Mouse (Mus musculus): ENCODE measurements around the gene Clec11a. TPM values are rescaled to one million over a fixed set of nuclear protein-coding genes. Genes with fewer than 3 reads are reported as not detected.

The Clec11a gene
- total RNA-seq (2023), result under 1 TPM; 0.61 to 0.93 TPM

DNA sequence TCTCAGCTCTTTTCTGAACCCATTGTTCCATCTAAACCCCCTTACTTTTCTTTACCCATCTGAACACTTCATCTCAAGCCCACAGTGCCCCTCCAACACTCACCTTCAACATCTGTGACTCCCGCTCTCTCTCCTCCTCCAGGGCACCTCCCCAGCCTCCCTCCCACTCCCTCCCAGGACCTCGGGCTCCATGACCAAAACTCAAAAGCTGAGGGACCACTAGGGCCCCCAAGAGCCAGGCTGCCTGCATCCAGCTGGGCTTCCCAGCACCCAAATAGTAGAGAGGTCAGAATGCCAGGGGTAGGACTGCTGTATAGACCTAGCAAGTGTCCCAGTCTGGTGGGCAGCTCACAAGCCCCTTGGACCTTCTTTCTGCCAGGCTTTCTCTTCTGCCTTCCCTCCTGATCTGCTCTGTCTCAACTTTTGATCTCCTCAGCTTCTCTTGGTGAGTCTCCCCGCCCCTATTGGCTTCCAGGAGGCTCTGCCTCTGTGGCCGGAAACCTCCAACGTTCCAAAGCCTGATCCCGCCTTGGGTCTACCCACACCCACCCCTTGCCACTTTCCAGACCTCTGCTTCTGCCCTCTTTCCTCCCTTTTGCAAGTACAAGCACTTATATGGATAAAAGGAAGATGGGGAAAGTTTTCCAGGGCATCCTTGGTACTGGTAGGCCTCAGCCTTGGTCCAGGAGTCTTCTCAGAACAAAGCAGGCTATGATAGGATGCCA lies at the start of gene Clec11a:
TSS of gene Clec11a (minus strand) at position 387 of the 725 bp plus-strand sequence.

DNA sequence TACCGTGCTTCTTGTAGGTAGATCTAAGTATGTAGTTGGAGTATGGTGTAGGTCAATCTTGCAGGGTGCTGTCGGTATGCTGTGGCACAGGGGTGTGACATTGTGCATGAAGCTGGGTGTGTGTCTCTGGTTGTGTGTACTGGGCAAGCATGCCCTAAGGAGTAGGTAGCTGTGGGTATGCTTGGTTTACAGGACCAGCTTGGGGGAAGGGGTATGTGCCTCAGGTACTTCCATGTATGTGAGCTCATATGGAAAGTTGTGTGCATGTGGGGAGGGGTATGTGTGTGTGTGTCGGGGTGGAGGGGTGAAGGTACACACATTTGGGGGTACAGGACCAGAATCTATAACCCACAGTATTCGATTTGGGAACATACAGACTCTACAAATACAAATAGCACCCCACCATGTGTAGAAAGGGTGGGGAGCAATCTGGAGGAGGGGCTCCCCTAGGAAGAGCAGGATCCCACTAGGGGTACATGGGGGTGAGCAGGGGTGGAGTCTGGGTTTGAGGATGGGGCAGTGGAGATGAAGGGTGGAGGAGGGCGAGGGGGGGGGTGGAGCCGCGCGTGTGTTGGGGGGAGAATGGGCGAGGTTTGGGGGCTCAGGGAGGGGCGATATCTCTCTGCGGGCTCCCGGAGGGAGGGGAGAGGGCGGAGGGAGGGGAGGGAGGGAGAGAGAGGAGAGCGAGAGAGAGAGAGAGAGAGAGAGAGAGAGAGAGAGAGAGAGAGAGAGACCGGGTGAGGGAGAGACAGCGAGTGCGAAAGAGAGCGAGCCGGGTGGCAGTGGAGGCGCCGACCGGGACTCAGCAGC lies 3.0 kb upstream of the Clec11a start, which contains the start of gene Shank1:
TSS of gene Shank1 (plus strand) at position 779 of the 810 bp plus-strand sequence.

DNA sequence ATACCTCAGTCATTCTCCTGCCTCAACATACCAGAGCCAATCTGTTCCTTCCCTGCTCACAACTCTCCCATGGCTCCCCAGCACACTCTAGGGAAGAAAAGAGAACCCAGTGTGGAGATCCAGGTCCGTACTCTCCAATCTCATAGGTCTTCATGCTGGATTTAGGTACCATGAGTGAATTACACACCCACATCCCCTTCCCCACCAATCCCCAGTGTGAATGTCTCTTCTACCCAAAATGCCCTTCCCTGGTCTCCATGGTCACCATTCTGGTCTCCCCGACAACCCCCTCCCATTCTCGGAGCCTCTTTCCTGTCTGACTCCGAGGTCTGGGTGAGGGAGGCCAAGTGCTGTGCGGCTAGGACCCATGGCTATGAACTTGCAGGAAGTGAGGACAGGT lies 45.6 kb downstream of the Clec11a start, which contains the start of gene Gm15517:
TSS of gene Gm15517 (plus strand) at position 301 of the 400 bp plus-strand sequence.

DNA sequence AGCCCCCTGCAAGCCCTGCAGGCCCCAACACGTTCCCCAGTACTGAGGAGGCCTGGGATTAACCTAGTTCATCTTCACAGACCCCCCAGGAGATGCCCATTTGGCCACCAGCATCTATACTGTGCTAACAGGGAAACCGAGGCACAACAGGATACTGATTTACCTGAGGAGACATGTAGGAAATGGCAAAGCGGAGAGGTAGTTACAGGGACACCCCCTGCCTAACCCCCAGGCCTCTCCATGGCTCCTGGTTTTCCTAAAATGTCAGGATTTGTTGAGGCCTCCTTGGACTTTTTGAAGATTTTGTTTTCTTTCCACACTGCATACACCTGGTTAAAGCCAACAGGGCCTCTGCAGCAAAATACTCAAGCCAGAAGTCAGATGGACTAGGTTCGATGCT lies 49.4 kb downstream of the Clec11a start, which contains the start of gene Acp4:
TSS of gene Acp4 (minus strand) at position 101 of the 400 bp plus-strand sequence.

Other genes with a start within 250 kb of the Clec11a start
- gene Klk1b21, start 204.6 kb downstream of the Clec11a start, total RNA-seq (2023), result not detected
- gene Klk1b22, start 194.2 kb downstream of the Clec11a start, total RNA-seq (2023), result not detected
- gene Klk1b16, start 170.1 kb downstream of the Clec11a start, total RNA-seq (2023), result not detected
- gene Klk1b24, start 118.7 kb downstream of the Clec11a start, total RNA-seq (2023), result not detected
- not detected for gene Klk1b3, start 108.7 kb downstream of the Clec11a start, total RNA-seq (2023)
- gene Klk1b4, start 99.5 kb downstream of the Clec11a start, total RNA-seq (2023), result not detected
- gene Klk1b5, start 91.0 kb downstream of the Clec11a start, total RNA-seq (2023), result not detected
- gene Klk1, start 81.5 kb downstream of the Clec11a start, total RNA-seq (2023), result not detected
- gene Gm36864, start 70.7 kb downstream of the Clec11a start, total RNA-seq (2023), result not detected
- gene 1700028J19Rik, start 60.2 kb downstream of the Clec11a start, total RNA-seq (2023), result under 1 TPM; 0.66 to 0.90 TPM
- gene 2410002F23Rik, start 60.2 kb downstream of the Clec11a start, total RNA-seq (2023), result 10 to 100 TPM; 24.0 to 31.4 TPM
- gene Acp4, start 49.5 kb downstream of the Clec11a start, total RNA-seq (2023), result not detected
- gene Gm15517, start 45.5 kb downstream of the Clec11a start, total RNA-seq (2023), result not detected
- under 1 TPM; 0.26 to 0.46 TPM for gene Shank1, start 3.4 kb upstream of the Clec11a start, total RNA-seq (2023)
- under 1 TPM in 1 of 2 experiments, not detected in 1; 0.24 TPM for gene Syt3, start 77.2 kb upstream of the Clec11a start, total RNA-seq (2023)
- gene 1700008O03Rik, start 78.9 kb upstream of the Clec11a start, total RNA-seq (2023), result not detected
- gene Lrrc4b, start 122.1 kb upstream of the Clec11a start, total RNA-seq (2023), result not detected
- gene Aspdh, start 158.5 kb upstream of the Clec11a start, total RNA-seq (2023), result not detected
- gene Josd2, start 161.1 kb upstream of the Clec11a start, total RNA-seq (2023), result 10 to 100 TPM; 37.7 to 41.6 TPM
- gene Emc10, start 189.6 kb upstream of the Clec11a start, total RNA-seq (2023), result 10 to 100 TPM; 32.7 to 36.4 TPM
- gene Fam71e1, start 189.7 kb upstream of the Clec11a start, total RNA-seq (2023), result 1 to 10 TPM; 2.4 to 7.1 TPM
- gene Mybpc2, start 217.8 kb upstream of the Clec11a start, total RNA-seq (2023), result under 1 TPM in 1 of 2 experiments, not detected in 1; 0.13 TPM
- 1 to 10 TPM; 3.1 to 5.3 TPM for gene Spib, start 225.2 kb upstream of the Clec11a start, total RNA-seq (2023)
- gene Pold1, start 241.9 kb upstream of the Clec11a start, total RNA-seq (2023), result 10 to 100 TPM; 57.0 to 70.9 TPM
- gene Nr1h2, start 247.0 kb upstream of the Clec11a start, total RNA-seq (2023), result 100 to 1,000 TPM; 255 to 301 TPM